Mouse (Mus musculus): Measurements from ENCODE around the gene Rab1a. TPM values are rescaled to one million over a fixed set of nuclear protein-coding genes. Genes with fewer than 3 reads are reported as not detected.

Rab1a gene
- polyA plus RNA-seq, 1 experiment from 2014 or later, result 320 TPM

Other genes with a start within 250 kb of the Rab1a start
- gene Actr2, start 88.5 kb upstream of the Rab1a start, polyA plus RNA-seq (2015; fragmentation: Nextera tagmentation; extraction: Ambion mirVana), result 155 and 166 TPM in 2 replicates
- 25.8 and 29.1 TPM in 2 replicates for gene Cep68, start 48.0 kb downstream of the Rab1a start, polyA plus RNA-seq (2015; fragmentation: Nextera tagmentation; extraction: Ambion mirVana)
- gene Slc1a4, start 131.3 kb downstream of the Rab1a start, polyA plus RNA-seq (2015; fragmentation: Nextera tagmentation; extraction: Ambion mirVana), result 79.4 and 82.1 TPM in 2 replicates